Mouse (Mus musculus): ENCODE data around the gene Pold1.

Pold1 gene

GRCm38 (mm10) chr7:44507491-44507890 is 41.2 kb downstream of the Pold1 start:
- in situ Hi-C loops (cut with MboI; ENCODE audit: low pct_unique_long_range_greater_than_20kb in 1 of 2, low sequenced_read_pairs in 2 of 2, unreplicated experiment in 1 of 2), result loop anchor here in 1 of 2 experiments (5.0 kb wide), 1 partner anchor 135 kb away; no protein-coding TSS in a partner anchor

DNA sequence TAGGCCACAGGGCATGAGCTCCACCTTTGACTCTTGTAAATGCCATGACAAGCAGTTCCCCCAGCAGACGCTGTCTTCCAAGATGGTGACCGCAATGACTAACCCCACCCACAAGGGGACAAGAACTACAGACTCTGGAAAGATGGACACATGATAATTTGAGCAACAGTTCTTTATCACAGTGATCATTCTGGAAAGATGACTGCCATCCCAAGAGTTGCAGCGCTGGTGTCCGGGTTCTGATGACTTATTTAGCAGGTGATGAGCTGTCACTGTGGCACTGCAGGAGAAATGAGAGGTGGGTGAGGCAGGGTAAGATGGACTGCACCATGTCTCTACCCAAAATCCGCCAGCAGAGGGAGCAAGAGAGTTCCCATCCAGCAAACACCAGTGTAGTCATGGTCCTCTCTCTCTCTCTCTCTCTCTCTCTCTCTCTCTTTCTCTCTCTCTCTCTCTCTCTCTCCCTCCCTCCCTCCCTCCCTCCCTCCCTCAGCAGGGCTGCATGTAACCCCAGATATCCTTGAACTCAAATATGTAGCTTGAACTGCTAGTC is 47.0 kb downstream of the Pold1 start:
- in situ Hi-C loops (cut with MboI; ENCODE audit: low pct_unique_long_range_greater_than_20kb in 1 of 2, low sequenced_read_pairs in 2 of 2, unreplicated experiment in 1 of 2), result no loop called here

GRCm38 (mm10) chr7:44500046-44500445 is 48.6 kb downstream of the Pold1 start:
- in situ Hi-C loops (cut with MboI; ENCODE audit: low pct_unique_long_range_greater_than_20kb in 1 of 2, low sequenced_read_pairs in 2 of 2, unreplicated experiment in 1 of 2), result no loop called here

- in situ Hi-C loops (cut with MboI; ENCODE audit: low pct_unique_long_range_greater_than_20kb in 1 of 2, low sequenced_read_pairs in 2 of 2, unreplicated experiment in 1 of 2), result loop anchor here in 1 of 2 experiments (5.0 kb wide), 2 partner anchors 58 to 97 kb away; no protein-coding TSS in a partner anchor
These were observed 49.7 kb downstream of the Pold1 start for GRCm38 (mm10) chr7:44498922-44499321.

- in situ Hi-C loops (cut with MboI; ENCODE audit: low pct_unique_long_range_greater_than_20kb in 1 of 2, low sequenced_read_pairs in 2 of 2, unreplicated experiment in 1 of 2), result loop anchor here in 1 of 2 experiments (5.0 kb wide), 2 partner anchors 60 to 95 kb away; no protein-coding TSS in a partner anchor
These were observed 51.1 kb downstream of the Pold1 start for GRCm38 (mm10) chr7:44497361-44498055.

GRCm38 (mm10) chr7:44496771-44497109 is 51.9 kb downstream of the Pold1 start:
- in situ Hi-C loops (cut with MboI; ENCODE audit: low pct_unique_long_range_greater_than_20kb in 1 of 2, low sequenced_read_pairs in 2 of 2, unreplicated experiment in 1 of 2), result loop anchor here in 1 of 2 experiments (5.0 kb wide), 2 partner anchors 61 to 94 kb away; no protein-coding TSS in a partner anchor

DNA sequence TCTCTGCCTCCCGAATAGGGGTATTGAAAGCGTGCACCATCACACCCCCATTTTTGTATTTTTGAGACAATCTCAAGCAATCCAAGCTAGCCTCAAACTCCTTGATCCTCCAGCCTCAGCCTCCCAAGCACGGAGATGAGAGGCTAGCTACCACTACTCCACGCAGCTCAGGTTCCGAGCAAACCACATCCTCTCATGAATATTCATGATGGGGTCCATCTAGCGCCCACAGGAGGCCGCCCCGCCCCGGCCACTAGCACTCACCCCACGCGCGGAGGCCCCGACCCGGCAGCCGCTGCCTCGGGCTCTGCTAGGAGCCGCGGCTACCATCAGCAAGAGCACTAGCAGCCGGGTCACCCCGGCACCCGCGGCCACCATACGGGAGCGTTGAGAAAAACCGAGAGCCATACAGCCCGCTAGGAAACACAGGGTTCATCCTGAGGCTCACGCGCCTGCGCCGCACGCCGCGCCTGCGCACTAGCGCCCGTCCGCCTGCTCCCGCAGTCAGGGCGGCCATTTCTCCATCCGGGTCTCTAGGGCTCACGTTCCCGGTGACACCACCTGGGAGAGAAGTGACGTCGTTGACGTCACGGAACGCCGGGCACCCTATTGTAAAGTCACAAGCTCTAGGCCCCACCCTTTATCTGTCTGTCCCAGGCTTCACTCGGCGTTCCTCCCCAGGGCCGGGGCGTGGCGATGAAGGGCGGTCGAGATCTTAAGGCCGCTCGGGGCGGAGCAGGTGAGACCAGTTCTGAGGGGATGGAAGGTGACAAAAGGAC is 52.5 kb downstream of the Pold1 start, which contains the start of the genes Emc10 and Fam71e1:
TSS of gene Emc10 (minus strand) at position 538 of the 779 bp plus-strand sequence.
TSS of gene Fam71e1 (plus strand) at position 590 of the 779 bp plus-strand sequence.
- in situ Hi-C loops (cut with MboI; ENCODE audit: low pct_unique_long_range_greater_than_20kb in 1 of 2, low sequenced_read_pairs in 2 of 2, unreplicated experiment in 1 of 2), result loop anchor here in 1 of 2 experiments (5.0 kb wide), 2 partner anchors 61 to 94 kb away; no protein-coding TSS in a partner anchor

DNA sequence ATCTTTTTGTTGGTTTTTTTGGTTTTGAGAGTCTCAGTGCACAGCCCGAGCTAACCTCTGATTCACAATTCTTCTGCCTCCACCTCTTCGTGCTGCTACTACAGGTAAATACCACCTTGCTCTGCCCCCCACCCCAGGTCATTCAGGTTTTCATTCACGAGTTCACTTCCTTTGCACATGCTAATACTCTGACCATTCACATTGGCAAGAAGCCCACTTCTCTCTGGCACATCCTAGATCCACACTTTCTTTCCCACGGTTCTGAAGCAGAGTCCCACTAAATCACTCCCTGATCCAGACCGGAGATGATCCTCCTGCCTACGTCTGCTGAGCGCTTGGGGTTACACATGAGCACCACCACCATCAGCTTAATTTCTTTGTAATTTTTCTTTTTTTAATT is 53.6 kb downstream of the Pold1 start:
- in situ Hi-C loops (cut with MboI; ENCODE audit: low pct_unique_long_range_greater_than_20kb in 1 of 2, low sequenced_read_pairs in 2 of 2, unreplicated experiment in 1 of 2), result loop anchor here in 1 of 2 experiments (5.0 kb wide), 2 partner anchors 62 to 93 kb away; no protein-coding TSS in a partner anchor

- in situ Hi-C loops (cut with MboI; ENCODE audit: low pct_unique_long_range_greater_than_20kb in 1 of 2, low sequenced_read_pairs in 2 of 2, unreplicated experiment in 1 of 2), result loop anchor here in 1 of 2 experiments (5.0 kb wide), 2 partner anchors 63 to 92 kb away; no protein-coding TSS in a partner anchor
These were observed 54.0 kb downstream of the Pold1 start for GRCm38 (mm10) chr7:44494681-44495080.

GRCm38 (mm10) chr7:44492166-44492826 is 56.4 kb downstream of the Pold1 start:
- in situ Hi-C loops (cut with MboI; ENCODE audit: low pct_unique_long_range_greater_than_20kb in 1 of 2, low sequenced_read_pairs in 2 of 2, unreplicated experiment in 1 of 2), result no loop called here

- in situ Hi-C loops (cut with MboI; ENCODE audit: low pct_unique_long_range_greater_than_20kb in 1 of 2, low sequenced_read_pairs in 2 of 2, unreplicated experiment in 1 of 2), result no loop called here
These were observed 57.3 kb downstream of the Pold1 start for GRCm38 (mm10) chr7:44491391-44491790.

GRCm38 (mm10) chr7:44490281-44490680 is 58.4 kb downstream of the Pold1 start:
- in situ Hi-C loops (cut with MboI; ENCODE audit: low pct_unique_long_range_greater_than_20kb in 1 of 2, low sequenced_read_pairs in 2 of 2, unreplicated experiment in 1 of 2), result no loop called here

DNA sequence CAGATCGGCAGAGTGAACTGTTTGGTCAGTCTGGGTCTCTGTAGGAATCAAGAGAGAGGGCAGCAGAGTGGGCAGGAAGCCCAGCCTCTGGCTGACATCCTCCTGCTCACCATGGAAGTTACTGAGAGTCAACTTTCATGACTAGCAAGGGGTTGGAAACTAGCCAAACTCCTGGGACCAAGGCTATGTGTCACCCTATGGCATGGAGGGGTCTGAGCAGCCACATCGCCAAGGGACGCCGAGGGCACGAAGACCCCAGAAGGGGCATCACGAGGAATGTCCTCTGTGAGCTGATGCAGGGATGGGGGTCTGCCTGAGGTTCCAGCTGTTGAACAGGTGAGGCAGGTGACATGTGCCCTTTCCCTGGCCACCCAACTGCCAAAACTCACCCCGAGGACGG is 60.1 kb downstream of the Pold1 start:
- in situ Hi-C loops (cut with MboI; ENCODE audit: low pct_unique_long_range_greater_than_20kb in 1 of 2, low sequenced_read_pairs in 2 of 2, unreplicated experiment in 1 of 2), result no loop called here

- in situ Hi-C loops (cut with MboI; ENCODE audit: low pct_unique_long_range_greater_than_20kb in 1 of 2, low sequenced_read_pairs in 2 of 2, unreplicated experiment in 1 of 2), result no loop called here
These were observed 60.7 kb downstream of the Pold1 start for GRCm38 (mm10) chr7:44487936-44488335.

GRCm38 (mm10) chr7:44486927-44487575 is 61.6 kb downstream of the Pold1 start:
- in situ Hi-C loops (cut with MboI; ENCODE audit: low pct_unique_long_range_greater_than_20kb in 1 of 2, low sequenced_read_pairs in 2 of 2, unreplicated experiment in 1 of 2), result no loop called here

GRCm38 (mm10) chr7:44485572-44486195 is 63.0 kb downstream of the Pold1 start:
- in situ Hi-C loops (cut with MboI; ENCODE audit: low pct_unique_long_range_greater_than_20kb in 1 of 2, low sequenced_read_pairs in 2 of 2, unreplicated experiment in 1 of 2), result no loop called here

DNA sequence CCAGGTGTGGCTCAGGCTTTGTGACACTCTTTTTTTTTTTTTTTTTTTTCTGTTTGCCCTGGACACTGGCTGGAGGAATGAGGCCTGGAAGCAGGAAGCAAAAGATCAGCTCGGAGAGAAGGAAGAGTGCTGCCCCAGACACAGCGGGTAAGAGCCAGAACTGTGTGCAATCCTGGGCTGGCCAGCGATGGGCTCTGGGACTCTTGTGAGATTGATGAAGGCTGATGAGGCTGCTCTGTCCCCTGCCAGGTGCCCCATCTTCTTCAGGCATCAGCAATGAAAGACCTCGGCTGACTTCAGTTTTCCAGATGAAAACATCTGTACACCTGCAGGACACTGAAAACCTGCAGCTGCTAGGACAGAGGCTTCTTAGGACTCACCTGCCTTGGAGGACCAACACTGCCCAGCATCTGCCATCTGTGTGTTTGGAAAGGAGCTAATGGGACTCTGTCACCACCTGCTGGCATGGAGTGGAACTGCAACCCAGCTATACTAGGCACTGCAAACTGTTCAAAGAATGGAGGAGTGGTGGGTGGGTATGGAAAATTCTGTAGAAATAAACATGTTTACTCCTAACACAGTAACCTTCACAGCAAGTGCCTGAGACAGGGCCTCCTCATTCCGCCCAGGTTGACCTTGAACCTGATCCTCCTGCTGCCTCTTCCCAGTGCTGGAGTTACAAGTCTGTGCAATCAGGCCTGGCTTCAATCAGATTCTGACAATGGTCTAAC is 63.6 kb downstream of the Pold1 start:
- in situ Hi-C loops (cut with MboI; ENCODE audit: low pct_unique_long_range_greater_than_20kb in 1 of 2, low sequenced_read_pairs in 2 of 2, unreplicated experiment in 1 of 2), result no loop called here
